Mouse (Mus musculus): Measurements from ENCODE around the gene Kcnh1. TPM values are rescaled to one million over a fixed set of nuclear protein-coding genes. Genes with fewer than 3 reads are reported as not detected.

Gene Kcnh1
- polyA plus RNA-seq, 1 experiment from 2014 or later = 0.27 TPM

- Histone ChIP-seq H3K36me3 (ENCODE audit: control insufficient read depth, insufficient read depth, low read length) (no peaks in the 10 kb centered on the region), H3K4me3 (ENCODE audit: low read depth, low read length) (no peak overlapping the region), H3K9me3 (ENCODE audit: control insufficient read depth, low read length) (no peaks in the 10 kb centered on the region), H3K27me3 (ENCODE audit: control insufficient read depth, insufficient read depth, low read length) (no peaks in the 10 kb centered on the region), H3K4me1 (replicated peaks; ENCODE audit: control insufficient read depth, insufficient read depth) (no peaks in the 10 kb centered on the region), H3K9ac (ENCODE audit: low read length) (no peak overlapping the region), H3K27ac (replicated peaks) (no peak overlapping the region), H3K4me2 (replicated peaks; ENCODE audit: low read depth) (no peak overlapping the region)
- no peak for TF ChIP-seq CTCF (IDR thresholded peaks at IDR 0.05; ENCODE audit: low read depth)
- TF ChIP-seq EP300 (optimal IDR thresholded peaks at IDR 0.05) = no peak
- 86% methylated on average over 14 of the region's 14 CpGs for WGBS
- ATAC-seq (ENCODE audit: low FRiP score, low TSS enrichment) = no peak
- no peak for DNase-seq (ENCODE audit: low spot score)
Measured at GRCm38 (mm10) chr1:192421377-192422166, 231.0 kb downstream of the Kcnh1 start.

GRCm38 (mm10) chr1:192431423-192431822 is 240.8 kb downstream of the Kcnh1 start:
- no peaks in the 10 kb centered on the region for H3K27me3 ChIP-seq (ENCODE audit: control insufficient read depth, insufficient read depth, low read length)

GRCm38 (mm10) chr1:192435503-192435902 is 244.9 kb downstream of the Kcnh1 start:
- ATAC-seq (ENCODE audit: low FRiP score, low TSS enrichment) (no peak), DNase-seq (ENCODE audit: low spot score) (no peak)
- Histone ChIP-seq H3K27me3 (ENCODE audit: control insufficient read depth, insufficient read depth, low read length) (no peaks in the 10 kb centered on the region), H3K9me3 (ENCODE audit: control insufficient read depth, low read length) (no peaks in the 10 kb centered on the region), H3K9ac (ENCODE audit: low read length) (no peak overlapping the region), H3K27ac (replicated peaks) (no peak overlapping the region), H3K4me2 (replicated peaks; ENCODE audit: low read depth) (no peak overlapping the region), H3K36me3 (ENCODE audit: control insufficient read depth, insufficient read depth, low read length) (no peaks in the 10 kb centered on the region), H3K4me3 (ENCODE audit: low read depth, low read length) (no peak overlapping the region), H3K4me1 (replicated peaks; ENCODE audit: control insufficient read depth, insufficient read depth) (no peaks in the 10 kb centered on the region)
- no peak for TF ChIP-seq CTCF (IDR thresholded peaks at IDR 0.05; ENCODE audit: low read depth)
- no peak for TF ChIP-seq EP300 (optimal IDR thresholded peaks at IDR 0.05)
- WGBS = 87% methylated on average over 2 of the region's 2 CpGs

More at GRCm38 (mm10) chr1:192431423-192431822, 240.8 kb downstream of the Kcnh1 start:
- WGBS = 89% methylated on average over 2 of the region's 2 CpGs
- Histone ChIP-seq H3K4me3 (ENCODE audit: low read depth, low read length) (no peak overlapping the region), H3K9ac (ENCODE audit: low read length) (no peak overlapping the region), H3K27ac (replicated peaks) (no peak overlapping the region), H3K9me3 (ENCODE audit: control insufficient read depth, low read length) (no peaks in the 10 kb centered on the region), H3K36me3 (ENCODE audit: control insufficient read depth, insufficient read depth, low read length) (no peaks in the 10 kb centered on the region), H3K4me2 (replicated peaks; ENCODE audit: low read depth) (no peak overlapping the region), H3K4me1 (replicated peaks; ENCODE audit: control insufficient read depth, insufficient read depth) (no peaks in the 10 kb centered on the region)
- no peak for DNase-seq (ENCODE audit: low spot score)
- ATAC-seq (ENCODE audit: low FRiP score, low TSS enrichment) = no peak
- TF ChIP-seq EP300 (optimal IDR thresholded peaks at IDR 0.05) (no peak), CTCF (IDR thresholded peaks at IDR 0.05; ENCODE audit: low read depth) (no peak)

- H3K36me3 ChIP-seq (ENCODE audit: control insufficient read depth, insufficient read depth, low read length) = no peaks in the 10 kb centered on the region
- no peaks in the 10 kb centered on the region for H3K4me1 ChIP-seq (replicated peaks; ENCODE audit: control insufficient read depth, insufficient read depth)
- 73% methylated on average over 6 of the region's 6 CpGs for WGBS
- no peak overlapping the region for H3K9ac ChIP-seq (ENCODE audit: low read length)
- H3K27ac ChIP-seq (replicated peaks) = no peak overlapping the region
- no peaks in the 10 kb centered on the region for H3K27me3 ChIP-seq (ENCODE audit: control insufficient read depth, insufficient read depth, low read length)
- no peak overlapping the region for H3K4me2 ChIP-seq (replicated peaks; ENCODE audit: low read depth)
- no peak for TF ChIP-seq CTCF (IDR thresholded peaks at IDR 0.05; ENCODE audit: low read depth)
- TF ChIP-seq EP300 (optimal IDR thresholded peaks at IDR 0.05) = no peak
- no peaks in the 10 kb centered on the region for H3K9me3 ChIP-seq (ENCODE audit: control insufficient read depth, low read length)
- ATAC-seq (ENCODE audit: low FRiP score, low TSS enrichment) (no peak), DNase-seq (ENCODE audit: low spot score) (no peak)
- H3K4me3 ChIP-seq (ENCODE audit: low read depth, low read length) = no peak overlapping the region
Measured at GRCm38 (mm10) chr1:192439151-192439837, 248.7 kb downstream of the Kcnh1 start.

- Histone ChIP-seq H3K4me3 (ENCODE audit: low read depth, low read length) (no peak overlapping the region), H3K9me3 (ENCODE audit: control insufficient read depth, low read length) (no peaks in the 10 kb centered on the region), H3K4me2 (replicated peaks; ENCODE audit: low read depth) (no peak overlapping the region), H3K27me3 (ENCODE audit: control insufficient read depth, insufficient read depth, low read length) (no peaks in the 10 kb centered on the region), H3K27ac (replicated peaks) (no peak overlapping the region), H3K36me3 (ENCODE audit: control insufficient read depth, insufficient read depth, low read length) (no peaks in the 10 kb centered on the region), H3K9ac (ENCODE audit: low read length) (no peak overlapping the region), H3K4me1 (replicated peaks; ENCODE audit: control insufficient read depth, insufficient read depth) (no peaks in the 10 kb centered on the region)
- ATAC-seq (ENCODE audit: low FRiP score, low TSS enrichment) (no peak), DNase-seq (ENCODE audit: low spot score) (no peak)
- TF ChIP-seq EP300 (optimal IDR thresholded peaks at IDR 0.05) (no peak), CTCF (IDR thresholded peaks at IDR 0.05; ENCODE audit: low read depth) (no peak)
- 92% methylated on average over 5 of the region's 5 CpGs for WGBS
Measured at GRCm38 (mm10) chr1:192442772-192443445, 252.3 kb downstream of the Kcnh1 start.

Data from stomach, postnatal 0 days (tissue).